Mouse (Mus musculus) c-Kit-positive CD71-positive TER-119-negative erythroid progenitor cells, embryonic 14.5 days (primary cell): ENCODE measurements at regions not wholly inside any gene's neighbourhood (a gene's known extent, or its start where the extent isn't known, plus 50 kb on each side); places are given as distances from the start of the nearest gene placed in this dataset.

Experiments used
- DNase-seq: peaks from one replicate; pipeline ENCODE4 v3.0.0-alpha.2; 2013; ENCODE audit warnings: low read depth

- no peak for DNase-seq
Measured at GRCm38 (mm10) chr11:37306656-37307055, 70.9 kb upstream of the Tenm2 start.
